Mouse (Mus musculus) layer of hippocampus, adult 18-20 months (tissue): ENCODE results near the gene Abcb1b. TPM values are rescaled to one million over a fixed set of nuclear protein-coding genes. Genes with fewer than 3 reads are reported as not detected.
A peak's percentile ranks its signal among the peaks of the same experiment; 100 is the strongest.
"Not testable (repeated sequence)": the region's sequence is repeated elsewhere in the genome, so short reads cannot be mapped to it uniquely, and the experiment has no call there.

Source experiments
- DNase-seq, 2 experiments: peaks; one replicate each; pipeline ENCODE4 v3.0.0; 2022; ENCODE audit warnings: low spot score in 2 of 2
- long read RNA-seq: library from polyadenylated mRNA; stranded (forward); transcript quantifications from one replicate; pipeline ENCODE4 v2.0.0, GENCODE M21; 2021
- total RNA-seq, 2 experiments: library from RNA; stranded (reverse); gene quantifications; 2 replicates each; pipeline ENCODE4 v1.2.3; 2021

The Abcb1b gene
- 1 to 10 TPM; 2.8 to 3.6 TPM for total RNA-seq
- long read RNA-seq, full-length matches to known transcripts: 1 of 4 reads
- long read RNA-seq, partial matches to known transcripts: 1 of 4 reads
- long read RNA-seq, other reads (novel, unspliced or antisense): 2 of 4 reads

DNA sequence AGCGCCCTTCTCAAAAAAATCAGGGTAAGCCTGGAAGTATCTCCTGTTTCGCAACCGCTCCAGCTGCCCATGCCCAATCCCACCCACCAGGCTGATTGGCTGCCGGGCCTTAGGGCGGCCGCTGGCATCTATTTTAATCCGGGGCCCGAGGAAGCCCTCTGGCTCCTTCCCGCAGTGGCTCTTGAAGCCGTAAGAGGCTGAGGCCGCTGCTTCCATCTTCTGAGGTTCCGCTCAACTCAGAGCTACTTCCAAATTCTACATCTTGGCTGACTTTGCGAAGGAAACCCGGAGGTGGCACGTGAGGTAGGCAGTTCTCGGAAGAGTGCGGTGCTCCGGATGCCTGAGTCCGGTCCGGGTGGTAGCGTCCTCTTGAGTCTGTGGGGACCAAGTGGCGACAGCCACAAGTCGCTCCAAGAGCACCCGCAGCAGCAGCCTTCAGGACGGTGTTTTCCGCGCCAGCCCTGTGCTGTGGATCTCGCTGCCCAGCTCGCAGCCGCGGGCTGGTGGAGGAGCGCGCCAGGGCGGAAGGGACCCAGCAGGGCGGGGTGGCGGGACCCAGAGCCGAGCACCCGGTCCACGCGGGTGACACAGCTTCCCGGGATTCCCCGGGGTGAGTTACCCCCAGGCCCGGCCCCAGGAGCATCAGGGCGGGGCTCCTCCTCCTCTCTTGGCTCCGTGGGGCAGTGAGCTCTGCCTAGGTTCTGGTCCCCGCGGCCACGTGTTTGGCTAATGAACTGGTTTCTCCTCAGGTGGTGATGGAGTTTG lies at the start of gene Abcb1b:
Gene Abcb1b (plus strand): TSS at position 161 of the 765 bp plus-strand sequence.
- DNase-seq: peak; percentile 22 to 60

DNA sequence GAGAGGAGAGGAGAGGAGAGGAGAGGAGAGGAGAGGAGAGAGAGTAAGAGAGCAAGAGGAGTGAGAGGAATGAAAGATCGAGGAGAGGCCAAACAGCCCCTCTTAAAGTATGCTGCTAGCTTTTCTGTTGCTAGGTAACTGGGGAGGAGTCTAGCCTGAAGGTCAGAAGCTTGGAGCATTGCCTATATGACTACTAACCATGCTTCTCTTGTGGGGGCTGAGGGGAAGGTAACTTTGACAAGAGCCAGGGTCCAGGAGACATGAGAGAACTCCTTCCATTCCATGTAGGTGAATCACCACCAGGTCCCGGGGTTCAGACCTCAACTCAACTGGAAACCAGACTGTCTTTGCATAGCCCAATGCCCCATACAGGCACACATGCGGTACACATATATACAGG lies 25.1 kb upstream of the Abcb1b start:
- DNase-seq: no peak

- no peak for DNase-seq
These were observed 19.6 kb upstream of the Abcb1b start for GRCm38 (mm10) chr5:8778311-8778710.

GRCm38 (mm10) chr5:8778751-8779150 lies 19.2 kb upstream of the Abcb1b start:
- no peak for DNase-seq

- no peak for DNase-seq
These were observed 5.7 kb upstream of the Abcb1b start for GRCm38 (mm10) chr5:8792281-8792680.

DNA sequence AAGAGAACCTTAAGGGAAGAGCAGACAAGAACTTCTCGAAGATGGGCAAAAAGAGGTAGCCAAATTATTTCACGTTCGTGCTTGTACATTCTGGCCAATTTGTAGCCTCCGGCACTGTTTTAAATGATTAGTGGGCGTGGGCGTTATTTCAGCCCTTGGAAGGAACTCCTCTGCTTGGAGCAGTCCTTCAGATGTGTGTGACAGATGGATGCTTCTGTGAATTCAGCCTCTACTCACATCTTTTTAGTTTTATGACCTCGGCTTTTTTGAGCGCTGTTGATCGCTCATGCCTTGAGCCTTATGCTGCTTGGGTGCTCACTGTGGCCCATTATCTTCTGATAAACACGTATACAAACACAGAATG lies 787 bp downstream of the Abcb1b start:
- DNase-seq: peak in 1 of 2 experiments; percentile 18

- peak in 1 of 2 experiments; percentile 40 for DNase-seq
These were observed 7.8 kb downstream of the Abcb1b start for GRCm38 (mm10) chr5:8805742-8806141.

GRCm38 (mm10) chr5:8807137-8808004 lies 9.4 kb downstream of the Abcb1b start:
- no peak for DNase-seq

GRCm38 (mm10) chr5:8813872-8814271 lies 15.9 kb downstream of the Abcb1b start:
- no peak for DNase-seq

DNA sequence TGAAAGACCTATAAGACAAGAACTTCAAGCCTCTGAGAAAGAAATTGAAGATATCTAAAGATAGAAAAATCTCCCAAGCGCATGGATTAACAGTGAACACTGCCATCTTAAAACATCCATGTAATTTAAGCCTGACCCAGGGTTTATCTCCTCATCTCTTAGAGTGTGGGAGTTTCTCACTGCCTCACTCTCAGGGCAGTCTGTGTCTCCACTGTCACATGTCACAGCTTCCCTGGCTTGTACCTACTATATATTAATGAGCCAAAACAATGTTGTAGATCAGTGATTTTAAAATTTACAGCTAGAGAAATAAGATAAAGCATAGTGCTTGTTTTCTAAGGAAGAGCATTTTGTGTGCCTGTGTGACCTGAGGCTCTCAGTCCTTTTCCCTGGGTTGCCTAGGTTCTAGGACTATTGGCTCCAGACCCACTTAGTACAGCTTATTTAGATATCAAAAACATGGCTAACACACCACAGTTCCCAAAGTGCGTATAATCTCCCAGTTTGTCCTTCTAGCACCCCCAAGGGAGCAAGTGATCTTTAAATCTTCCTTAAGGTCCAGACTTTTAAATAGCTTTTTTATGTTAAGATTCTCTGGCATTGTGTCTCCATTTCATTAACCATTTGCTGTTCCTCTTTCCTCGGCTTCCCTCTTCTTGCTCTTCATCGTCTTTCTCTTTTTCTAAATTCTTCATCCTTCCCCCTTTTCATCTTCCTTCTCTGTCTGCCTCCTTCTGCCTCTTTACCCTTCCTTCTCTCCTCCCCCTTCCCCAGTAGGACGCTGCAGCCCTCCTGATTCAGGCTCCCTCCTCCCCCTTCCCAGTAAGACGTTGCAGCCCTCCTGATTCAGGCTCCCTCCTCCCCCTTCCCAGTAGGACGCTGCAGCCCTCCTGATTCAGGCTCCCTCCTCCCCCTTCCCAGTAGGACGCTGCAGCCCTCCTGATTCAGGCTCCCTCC lies 22.0 kb downstream of the Abcb1b start:
- no peak for DNase-seq

DNA sequence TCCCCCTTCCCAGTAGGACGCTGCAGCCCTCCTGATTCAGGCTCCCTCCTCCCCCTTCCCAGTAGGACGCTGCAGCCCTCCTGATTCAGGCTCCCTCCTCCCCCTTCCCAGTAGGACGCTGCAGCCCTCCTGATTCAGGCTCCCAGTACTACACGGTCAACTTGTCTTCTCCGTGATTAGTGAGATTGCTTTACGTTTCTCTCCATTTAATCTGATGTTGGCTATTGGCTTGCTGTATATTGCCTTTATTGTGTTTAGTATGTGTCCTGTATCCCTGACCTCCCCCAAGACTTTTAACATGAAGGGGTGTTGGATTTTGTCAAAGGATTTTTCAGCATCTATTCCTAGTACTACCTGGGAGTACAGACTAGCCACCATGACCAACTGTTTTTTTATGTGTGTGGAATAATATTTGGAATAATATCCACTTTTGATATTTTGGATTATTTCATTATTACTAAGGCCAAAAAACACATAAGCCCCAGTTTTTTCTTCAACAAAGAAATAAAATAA lies 22.7 kb downstream of the Abcb1b start:
- DNase-seq: not testable (repeated sequence)

DNA sequence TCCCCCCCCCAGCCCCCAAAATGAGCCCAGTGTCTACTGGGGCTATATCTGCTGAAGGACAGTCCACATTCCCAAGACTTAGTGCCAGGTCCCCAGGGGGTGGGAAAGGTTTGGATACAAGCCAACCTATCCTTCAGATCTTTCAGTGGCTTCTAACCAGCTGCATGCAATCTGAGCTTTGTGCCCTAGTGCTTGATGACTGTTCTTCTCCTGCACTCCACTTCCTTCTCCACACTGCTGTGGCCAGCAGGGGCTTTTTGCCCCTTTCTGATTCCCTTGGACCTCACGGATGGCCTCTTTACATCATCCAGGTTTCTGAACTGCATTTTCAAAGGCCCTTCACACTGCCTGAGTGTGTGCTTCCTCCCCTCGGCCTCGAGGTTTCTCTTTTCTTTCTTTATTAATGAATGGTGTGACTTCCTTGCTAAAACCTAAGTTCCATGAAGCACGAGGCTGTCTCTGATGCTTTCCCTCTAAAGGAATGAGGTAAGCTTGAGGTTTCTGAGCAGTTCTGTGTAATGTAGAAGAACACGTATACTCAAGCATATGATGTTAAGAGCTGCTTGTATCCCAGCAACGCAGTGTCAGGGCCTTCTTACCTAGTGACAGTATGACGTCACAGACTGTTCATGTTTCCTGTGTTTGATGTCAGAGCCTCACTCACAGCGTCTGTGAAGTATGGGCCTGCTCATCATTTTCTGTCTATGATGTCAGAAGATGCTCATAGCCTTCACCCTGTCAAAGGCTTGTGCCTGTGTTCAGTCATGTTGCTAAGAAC lies 40.9 kb downstream of the Abcb1b start:
- DNase-seq: no peak

- DNase-seq: no peak
These were observed 41.7 kb downstream of the Abcb1b start for GRCm38 (mm10) chr5:8839651-8840050.

DNA sequence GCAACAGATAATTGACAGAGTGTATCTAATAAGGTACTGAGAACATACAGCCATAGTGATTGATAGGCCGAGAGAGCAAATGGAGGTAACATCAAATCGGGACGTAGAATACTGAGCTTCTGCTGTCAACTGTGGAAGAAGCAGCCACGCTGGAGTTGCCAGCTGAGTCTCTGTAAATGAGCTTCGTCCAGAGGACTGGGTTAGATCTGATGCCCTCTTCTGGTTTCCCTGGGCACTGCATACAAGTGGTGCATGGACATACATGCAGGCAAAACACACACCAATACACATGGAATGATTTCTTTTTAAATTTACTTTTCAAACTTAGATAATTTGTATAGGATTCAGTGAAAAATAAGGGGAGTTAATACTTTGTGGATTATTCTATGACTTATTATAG lies 42.9 kb downstream of the Abcb1b start:
- DNase-seq: peak in 1 of 2 experiments; percentile 71

GRCm38 (mm10) chr5:8842815-8843214 lies 44.9 kb downstream of the Abcb1b start:
- no peak for DNase-seq

GRCm38 (mm10) chr5:8848607-8849575 lies 50.9 kb downstream of the Abcb1b start:
- DNase-seq: not testable (repeated sequence)

GRCm38 (mm10) chr5:8850851-8851250 lies 52.9 kb downstream of the Abcb1b start:
- no peak for DNase-seq

DNA sequence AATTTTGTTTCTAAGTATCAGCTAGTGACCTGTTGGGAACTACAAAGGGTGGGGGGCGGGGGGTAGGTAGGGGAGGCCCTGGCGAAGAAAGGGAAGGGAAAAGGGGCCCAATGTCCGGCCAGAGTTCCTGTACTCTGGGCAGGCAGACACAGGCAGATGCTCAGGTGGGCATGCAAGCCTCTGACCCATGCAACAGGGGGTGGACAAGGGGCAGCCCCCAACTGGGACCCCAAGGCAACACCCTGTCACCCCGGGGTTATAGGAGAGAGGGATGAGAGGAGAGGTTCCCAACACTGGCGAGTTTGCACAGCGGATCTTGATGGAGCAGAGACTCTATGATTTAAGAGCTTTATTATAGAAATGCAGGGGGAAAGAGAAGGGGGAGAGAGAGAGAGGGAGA lies 59.3 kb downstream of the Abcb1b start:
- no peak for DNase-seq

GRCm38 (mm10) chr5:8861811-8862210 lies 63.9 kb downstream of the Abcb1b start:
- no peak for DNase-seq
